Mouse (Mus musculus) common myeloid progenitor, adult 5-6 weeks (primary cell): ENCODE data around the gene Pcgf1. TPM values are rescaled to one million over a fixed set of nuclear protein-coding genes. Genes with fewer than 3 reads are reported as not detected.

ENCODE experiments used
- ATAC-seq: replicated peaks from 2 replicates; pipeline ENCODE4 v1.8.0; 2016; ENCODE audit warnings: low read depth, mild to moderate bottlenecking, moderate TSS enrichment, inconsistent platforms; ENCODE audit not compliant: poor library complexity, severe bottlenecking
- total RNA-seq: library from RNA; stranded (forward); fragments of 200-1000, 187-1606 nt; gene quantifications from 2 replicates; pipeline ENCODE4 v1.2.3, GENCODE M21; 2017

The Pcgf1 gene
- total RNA-seq, 1 experiment from 2014 or later: 9.3 TPM

DNA sequence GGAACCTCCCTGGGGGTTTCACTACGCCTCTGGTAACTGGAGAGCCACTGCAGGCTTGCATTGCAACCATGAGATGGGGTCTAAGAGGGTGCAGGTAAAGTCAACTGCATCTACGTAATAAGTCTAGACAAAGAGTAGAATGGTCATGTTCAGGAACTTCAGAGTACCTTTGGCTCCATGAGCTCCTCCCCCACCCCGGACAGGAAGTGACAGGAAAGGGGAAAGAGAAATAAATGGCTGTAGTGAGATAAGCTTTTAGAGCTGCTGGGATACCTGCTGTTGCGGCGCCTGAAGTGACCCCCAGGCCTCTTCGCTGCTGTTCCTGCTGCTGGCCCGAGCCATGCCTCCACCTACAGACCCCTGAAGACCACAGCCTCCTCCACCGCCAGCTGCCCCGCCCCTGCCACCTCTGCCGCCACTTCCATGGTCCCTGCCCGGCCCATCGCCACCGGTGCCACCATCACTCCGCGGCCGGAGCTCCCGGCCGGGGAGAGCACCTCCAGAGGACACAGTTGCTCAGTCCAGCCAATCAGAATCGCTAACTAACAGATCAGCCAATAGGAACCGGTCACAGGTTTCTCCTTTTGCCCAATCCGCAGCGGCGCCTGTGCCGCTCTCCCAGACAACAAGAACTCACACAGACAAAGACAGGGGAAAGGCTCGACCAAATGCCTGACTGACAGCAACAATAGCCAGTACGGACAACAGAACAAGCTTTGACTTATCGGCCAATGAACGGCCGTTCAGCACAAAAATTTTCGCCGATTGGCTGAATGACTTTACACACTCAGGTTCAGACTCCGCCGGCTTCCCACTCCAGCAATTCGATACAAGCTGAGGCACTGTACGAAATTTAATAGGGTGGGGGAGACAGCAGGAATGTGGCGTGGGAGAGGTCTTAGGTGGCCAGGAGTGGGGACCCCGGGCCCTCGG is 43.5 kb downstream of the Pcgf1 start, which contains the start of gene Wbp1:
Gene Wbp1 (minus strand): TSS at position 630 of the 933 bp plus-strand sequence.
- ATAC-seq: peak; percentile 82

DNA sequence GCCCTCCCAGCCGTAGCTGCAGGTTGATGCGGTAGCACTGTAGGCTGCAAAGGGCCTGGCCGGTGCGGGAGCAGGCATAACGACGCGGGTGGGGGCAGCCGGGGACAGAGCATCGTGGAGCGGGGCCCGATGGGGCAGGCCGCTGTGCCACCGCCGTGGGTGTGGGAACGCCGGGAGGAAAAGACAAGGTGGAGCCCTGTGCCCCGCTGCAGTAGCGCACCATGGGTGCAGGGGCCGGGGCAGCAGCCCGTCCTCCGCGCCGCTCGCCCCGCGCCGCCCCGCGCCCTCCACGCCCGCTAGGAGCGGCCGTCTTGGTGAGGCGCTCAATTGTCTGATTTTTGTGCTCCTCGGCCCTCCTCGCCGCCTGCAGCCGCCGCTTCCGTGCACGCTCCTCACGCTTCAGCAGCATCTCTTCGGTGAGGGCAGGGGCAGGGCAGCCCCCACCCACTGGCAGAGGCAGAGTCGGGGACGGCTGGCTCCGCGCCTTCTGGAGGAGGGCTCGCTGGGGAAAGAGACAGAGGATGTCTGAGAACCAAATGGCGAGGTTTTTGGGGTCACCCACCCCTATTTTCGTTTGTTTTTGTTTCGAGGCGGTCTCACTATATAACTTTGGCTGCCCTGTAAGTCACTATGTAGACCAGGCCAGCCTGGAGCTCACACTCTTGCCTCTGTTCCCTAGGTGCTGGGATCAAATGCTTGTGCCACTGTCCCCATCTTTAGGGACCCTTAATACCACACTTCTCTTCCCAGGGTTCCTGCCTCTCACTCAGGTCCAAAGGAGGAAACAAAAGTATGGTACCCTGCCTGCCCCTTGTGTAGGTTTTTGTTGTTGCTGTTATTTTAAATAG is 44.4 kb downstream of the Pcgf1 start:
- ATAC-seq: no peak

- no peak for ATAC-seq
Measured at GRCm38 (mm10) chr6:83122961-83123360, 45.3 kb downstream of the Pcgf1 start.

- peak; percentile 64 for ATAC-seq
Measured at GRCm38 (mm10) chr6:83124851-83125312, 47.2 kb downstream of the Pcgf1 start.

DNA sequence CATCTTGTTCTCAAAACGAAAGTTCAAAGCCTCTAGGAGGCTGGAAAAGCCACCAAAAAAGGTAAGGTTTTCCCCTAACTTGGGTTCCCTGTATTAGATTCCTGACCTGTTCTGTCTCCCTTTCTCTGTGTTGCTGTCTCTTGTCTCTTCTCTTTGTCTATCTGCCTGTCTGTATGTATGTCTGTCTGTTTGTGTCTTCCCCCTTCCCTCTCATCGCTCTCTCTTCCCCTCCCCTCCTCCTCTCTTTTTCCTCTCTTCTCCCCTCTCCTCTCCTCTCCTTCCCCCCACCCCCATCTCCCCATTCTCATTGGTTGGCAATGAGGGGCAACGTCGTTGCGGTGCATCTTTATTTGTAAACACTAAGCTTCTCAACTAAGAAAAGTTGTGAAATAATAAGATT is 47.7 kb downstream of the Pcgf1 start, which contains the start of gene Ino80b:
Gene Ino80b (minus strand): TSS at position 101 of the 400 bp plus-strand sequence.
- ATAC-seq: no peak

DNA sequence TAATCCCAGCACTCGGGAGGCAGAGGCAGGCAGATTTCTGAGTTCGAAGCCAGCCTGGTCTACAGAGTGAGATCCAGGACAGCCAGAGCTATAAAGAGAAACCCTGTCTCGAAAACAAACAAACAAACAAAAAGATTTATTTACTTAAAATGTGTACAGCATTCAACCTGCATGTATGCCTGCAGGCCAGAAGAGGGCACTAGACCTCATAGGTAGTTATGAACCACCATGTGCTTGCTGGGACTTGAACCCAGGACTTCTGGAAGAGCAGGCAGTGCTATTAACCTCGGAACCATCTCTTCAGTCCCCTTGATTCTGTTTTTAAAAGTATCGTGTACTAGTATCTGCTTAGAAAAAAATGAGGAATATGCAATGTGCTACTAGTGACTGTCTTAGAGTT is 49.8 kb downstream of the Pcgf1 start:
- no peak for ATAC-seq

Other genes starting within 250 kb of the Pcgf1 start
- gene Sema4f, start 138.1 kb upstream of the Pcgf1 start, total RNA-seq: not detected in 2 replicates
- 0.39 and 7.7 TPM in 2 replicates for gene M1ap, start 131.0 kb upstream of the Pcgf1 start, total RNA-seq
- 13.2 and 15.2 TPM in 2 replicates for gene Dok1, start 44.4 kb upstream of the Pcgf1 start, total RNA-seq
- 1.4 and 2.1 TPM in 2 replicates for gene Loxl3, start 43.7 kb upstream of the Pcgf1 start, total RNA-seq
- 100 and 115 TPM in 2 replicates for gene Aup1, start 23.3 kb upstream of the Pcgf1 start, total RNA-seq
- 46.3 and 65.5 TPM in 2 replicates for gene Htra2, start 22.6 kb upstream of the Pcgf1 start, total RNA-seq
- gene Dqx1, start 20.0 kb upstream of the Pcgf1 start, total RNA-seq: 0.78 TPM in 1 of 2 replicates, not detected in the other
- gene Tlx2, start 7.6 kb upstream of the Pcgf1 start, total RNA-seq: not detected in 2 replicates
- not detected in 2 replicates for gene Lbx2, start 8.5 kb downstream of the Pcgf1 start, total RNA-seq
- gene Ccdc142, start 23.7 kb downstream of the Pcgf1 start, total RNA-seq: 0.41 TPM in 1 of 2 replicates, not detected in the other
- gene Gm42688, start 23.7 kb downstream of the Pcgf1 start, total RNA-seq: 2.1 and 3.1 TPM in 2 replicates
- 25.3 and 30.0 TPM in 2 replicates for gene Mrpl53, start 31.2 kb downstream of the Pcgf1 start, total RNA-seq
- gene Mogs, start 37.6 kb downstream of the Pcgf1 start, total RNA-seq: 80.9 and 86.2 TPM in 2 replicates
- gene Wbp1, start 43.7 kb downstream of the Pcgf1 start, total RNA-seq: 70.1 and 85.3 TPM in 2 replicates
- 40.2 and 58.8 TPM in 2 replicates for gene Ino80b, start 47.6 kb downstream of the Pcgf1 start, total RNA-seq
- gene Rtkn, start 57.6 kb downstream of the Pcgf1 start, total RNA-seq: 0.96 and 3.9 TPM in 2 replicates
- gene Wdr54, start 78.5 kb downstream of the Pcgf1 start, total RNA-seq: not detected in 2 replicates
- not detected in 2 replicates for gene 1700003E16Rik, start 78.5 kb downstream of the Pcgf1 start, total RNA-seq
- 50.2 and 52.2 TPM in 2 replicates for gene Dctn1, start 88.1 kb downstream of the Pcgf1 start, total RNA-seq
- 0.10 TPM in 1 of 2 replicates, not detected in the other for gene Slc4a5, start 142.0 kb downstream of the Pcgf1 start, total RNA-seq
- 24.1 and 27.0 TPM in 2 replicates for gene Mthfd2, start 248.0 kb downstream of the Pcgf1 start, total RNA-seq
- gene Mob1a, start 248.1 kb downstream of the Pcgf1 start, total RNA-seq: 112 and 127 TPM in 2 replicates